Mouse (Mus musculus) frontal cortex, postnatal 10 days (tissue): ENCODE results near the gene Slc35a3.
"Not testable (repeated sequence)": the region's sequence is repeated elsewhere in the genome, so short reads cannot be mapped to it uniquely, and the experiment has no call there.

Experiments used
- DNase-seq, 2 experiments: peaks; one replicate each; pipeline ENCODE4 v3.0.0; 2022; ENCODE audit warnings: low spot score in 2 of 2, mixed read lengths in 1 of 2

Gene Slc35a3

DNA sequence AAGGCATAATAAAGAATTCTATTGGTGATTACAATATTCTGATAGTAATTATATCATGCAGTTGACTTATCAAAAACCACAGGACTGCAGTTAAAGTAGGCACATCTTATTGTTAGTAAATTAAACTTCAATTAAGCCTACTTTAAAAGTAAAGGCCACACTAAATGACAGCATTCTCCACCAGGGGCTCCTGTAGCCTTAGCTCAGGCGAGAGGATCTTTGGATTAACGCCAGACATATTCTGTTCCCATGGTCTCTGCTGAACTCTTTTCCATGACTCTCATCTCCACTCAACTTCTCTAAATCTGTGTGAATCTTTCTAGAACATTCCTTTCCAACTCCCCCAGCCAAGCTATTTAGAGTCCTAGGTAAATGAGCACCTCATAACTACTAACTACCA is 13.8 kb downstream of the Slc35a3 start:
- no peak for DNase-seq

DNA sequence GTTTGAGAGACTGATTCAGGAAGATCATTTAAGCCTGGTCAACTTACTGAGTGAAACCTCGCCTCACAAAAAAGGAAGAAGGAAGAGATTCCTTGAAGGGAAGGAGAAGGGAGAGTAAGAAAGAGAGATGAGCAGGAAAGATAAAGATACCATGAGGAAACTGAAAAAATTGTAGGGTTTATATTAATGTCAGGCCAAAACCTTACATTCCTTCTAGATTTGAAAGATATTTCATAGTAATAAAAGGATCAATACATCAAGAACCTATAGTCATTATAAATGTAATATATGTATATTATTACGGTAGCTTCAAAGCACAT is 17.0 kb downstream of the Slc35a3 start:
- DNase-seq, result no peak

DNA sequence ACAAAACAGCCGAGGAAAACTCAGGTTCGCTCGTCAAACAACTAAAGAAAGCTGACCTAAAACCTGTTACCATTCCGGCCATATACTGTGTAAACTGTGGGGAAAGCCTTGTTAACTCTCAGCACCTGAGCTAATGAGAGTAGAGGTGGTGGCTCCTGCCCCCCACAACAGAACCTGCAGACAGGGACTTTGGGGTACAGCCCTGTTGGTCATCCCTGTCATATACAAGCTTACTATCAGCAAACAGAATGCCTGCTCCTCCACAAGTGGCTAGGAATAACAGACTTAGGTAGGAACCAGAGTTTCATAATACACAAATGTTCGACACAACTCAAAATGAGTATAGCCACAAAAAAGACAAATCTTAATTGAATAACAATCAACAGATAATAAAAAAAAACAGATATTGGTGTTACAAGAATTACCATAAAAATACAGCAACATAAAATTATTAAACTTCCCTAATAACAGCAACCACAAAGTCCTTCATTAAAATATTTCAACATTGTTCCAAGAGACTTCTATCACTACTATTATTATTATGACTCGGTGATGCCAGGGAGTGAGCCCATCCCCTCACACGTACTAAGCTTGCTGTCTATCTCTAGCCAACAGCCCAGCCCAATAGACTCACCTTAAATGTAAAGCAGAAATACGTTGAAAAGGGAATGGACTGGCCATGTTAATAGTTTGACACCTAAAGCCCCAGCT is 17.5 kb downstream of the Slc35a3 start:
- DNase-seq, result no peak

DNA sequence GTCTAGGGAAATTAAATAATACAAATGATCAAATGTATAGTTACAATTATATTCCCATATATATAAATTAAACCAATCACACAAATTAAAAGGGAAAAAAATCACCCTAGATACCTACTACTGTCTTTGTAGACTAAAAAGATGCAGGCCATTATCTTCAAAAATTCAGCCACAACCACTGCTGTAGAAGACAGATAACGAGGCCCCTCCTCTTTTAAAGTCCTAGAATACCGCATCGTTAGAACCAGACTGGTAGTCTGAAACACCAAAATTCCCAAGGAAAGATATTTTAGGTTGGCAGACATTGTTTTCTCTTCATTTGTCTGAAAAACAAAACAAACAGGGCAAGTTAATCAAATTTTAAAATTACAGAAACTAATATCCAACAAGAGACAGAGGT is 18.3 kb downstream of the Slc35a3 start:
- DNase-seq, result no peak

DNA sequence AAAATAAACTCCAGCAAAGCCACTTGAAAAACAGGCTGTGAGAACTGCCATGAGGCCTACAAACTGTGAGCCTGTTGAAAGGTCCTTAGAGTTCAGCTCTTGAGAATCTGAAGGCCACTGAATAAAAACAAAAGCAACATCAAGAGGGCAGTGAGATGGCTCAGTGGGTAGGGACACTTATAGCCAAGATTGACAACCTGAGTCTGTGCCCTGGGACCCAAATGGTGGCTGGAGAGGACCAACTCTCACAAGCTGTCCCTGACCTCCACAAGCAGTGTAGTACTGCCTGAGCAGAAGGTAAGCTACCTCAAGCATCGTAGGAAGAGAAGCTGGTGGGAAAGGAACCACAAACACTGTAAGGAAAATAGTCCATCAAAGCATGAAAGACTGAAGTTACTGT is 31.5 kb downstream of the Slc35a3 start, which contains the start of gene Gm43191:
Gm43191 (minus strand) TSS at position 101 of the 400 bp plus-strand sequence.
- no peak for DNase-seq

DNA sequence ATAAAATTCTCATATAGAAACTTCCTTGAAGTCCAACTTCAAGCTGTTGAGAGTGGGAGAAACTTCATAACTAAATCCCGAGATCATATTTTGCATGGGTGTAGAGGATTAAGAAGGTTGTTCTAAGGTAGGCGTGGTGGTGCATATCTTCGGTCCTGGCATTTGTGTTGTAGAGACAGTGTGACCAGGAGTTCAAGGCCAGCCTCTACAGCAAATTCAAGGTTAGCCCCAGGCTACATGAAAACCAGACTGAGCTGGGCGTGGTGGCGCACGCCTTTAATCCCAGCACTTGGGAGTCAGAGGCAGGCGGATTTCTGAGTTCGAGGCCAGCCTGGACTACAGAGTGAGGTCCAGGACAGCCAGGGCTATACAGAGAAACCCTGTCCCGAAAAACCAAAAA is 48.4 kb downstream of the Slc35a3 start:
- DNase-seq, result not testable (repeated sequence)

DNA sequence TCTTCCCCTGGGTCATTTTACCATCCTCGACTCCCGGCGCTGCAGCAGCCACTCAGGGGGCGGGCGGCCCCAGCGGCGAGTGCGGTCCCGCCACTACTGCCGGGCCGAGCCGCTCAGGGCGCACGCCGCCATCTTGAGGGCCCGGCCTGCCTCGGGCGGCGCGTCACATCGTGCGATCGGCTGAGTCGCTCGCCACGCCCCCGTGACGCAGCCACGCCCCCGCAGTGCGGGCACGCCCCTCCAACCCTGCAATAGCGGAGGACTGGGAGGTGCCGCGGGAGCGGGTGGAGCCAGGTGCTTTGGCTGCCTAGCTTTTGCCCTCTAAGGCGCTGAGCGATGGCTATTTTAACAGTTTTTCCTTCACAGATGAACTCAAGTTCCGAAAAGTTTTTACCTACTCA is 50.2 kb downstream of the Slc35a3 start, which contains the start of gene Mfsd14a:
Mfsd14a (minus strand) TSS at position 215 of the 401 bp plus-strand sequence.
- DNase-seq, result peak; percentile 92 to 98

DNA sequence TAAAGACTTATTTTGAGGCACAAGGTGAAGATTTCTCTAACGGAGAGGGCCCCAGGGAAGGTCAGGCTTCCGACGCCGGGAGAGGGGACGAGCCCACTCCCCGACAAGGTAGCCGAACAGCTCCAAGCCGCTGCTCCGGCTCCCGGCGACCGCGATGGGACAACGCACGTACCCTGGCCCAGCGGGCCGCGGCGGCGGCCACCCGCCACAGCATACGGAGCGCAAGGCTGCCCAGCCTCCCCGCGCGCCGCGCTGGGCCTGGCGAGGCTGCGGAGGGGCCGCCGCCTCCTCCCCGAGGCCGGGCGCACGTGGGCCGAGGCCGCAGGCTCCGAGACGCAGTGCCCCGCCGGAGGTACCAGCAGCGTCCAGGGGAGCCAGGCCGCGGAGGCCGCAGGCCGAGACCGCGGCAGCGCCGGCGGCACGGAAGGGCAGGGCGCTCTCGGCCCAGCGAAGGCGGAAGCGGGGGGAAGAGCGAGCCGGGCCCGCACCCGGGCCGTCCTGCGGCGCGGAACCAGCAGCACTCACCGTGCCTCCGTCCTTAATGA is 50.7 kb downstream of the Slc35a3 start:
- no peak for DNase-seq

DNA sequence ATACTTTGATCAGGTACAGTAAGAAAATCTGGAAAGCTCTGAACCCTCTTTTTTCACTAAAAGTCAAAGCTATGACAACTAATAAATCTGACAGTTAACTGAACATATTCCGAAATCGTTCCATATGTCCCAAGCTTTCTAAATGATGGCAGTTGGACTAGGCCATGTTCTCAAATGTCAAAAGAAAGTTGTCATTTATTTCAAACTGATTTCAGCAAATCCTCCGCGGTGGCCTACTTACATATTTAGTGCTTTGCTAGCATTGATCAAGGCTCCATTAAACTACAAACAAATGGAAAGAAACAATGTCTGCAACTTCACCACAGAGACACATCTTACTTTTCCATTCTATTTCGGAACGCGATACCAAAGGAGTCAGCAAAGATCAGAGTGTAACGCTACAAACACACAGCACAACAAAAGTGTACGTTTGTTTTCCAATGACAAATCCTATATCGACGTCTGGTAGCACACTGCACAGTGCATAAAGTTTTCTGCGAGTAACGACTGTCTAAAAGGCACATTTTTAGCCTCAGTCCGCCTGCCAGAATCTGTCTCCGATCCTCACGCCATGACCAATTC is 51.3 kb downstream of the Slc35a3 start:
- no peak for DNase-seq

DNA sequence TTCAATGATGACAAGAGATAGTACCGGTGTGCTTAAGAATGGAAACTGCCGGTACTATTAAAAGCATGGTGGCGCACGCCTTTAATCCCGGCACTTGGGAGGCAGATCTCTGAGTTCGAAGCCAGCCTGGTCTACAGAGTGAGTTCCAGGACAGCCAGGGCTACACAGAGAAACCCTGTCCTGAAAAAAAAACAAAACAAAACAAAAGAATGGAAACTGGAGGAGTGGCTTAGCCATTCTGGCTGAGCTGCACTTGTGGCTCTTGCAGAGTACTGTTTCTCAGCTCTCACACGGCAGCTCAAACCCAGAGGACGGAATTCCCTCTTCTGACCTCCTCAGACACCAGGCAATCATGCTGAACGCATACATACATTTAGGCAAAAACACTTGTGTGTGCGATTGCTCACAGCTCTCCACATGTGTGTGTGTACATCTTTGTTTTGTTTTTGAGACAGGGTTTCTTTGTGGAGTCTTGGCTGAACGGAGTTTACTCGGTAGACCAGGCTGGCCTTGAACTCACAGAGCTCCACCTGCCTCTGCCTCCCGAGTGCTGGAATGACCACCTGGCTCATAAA is 52.7 kb downstream of the Slc35a3 start:
- no peak for DNase-seq

DNA sequence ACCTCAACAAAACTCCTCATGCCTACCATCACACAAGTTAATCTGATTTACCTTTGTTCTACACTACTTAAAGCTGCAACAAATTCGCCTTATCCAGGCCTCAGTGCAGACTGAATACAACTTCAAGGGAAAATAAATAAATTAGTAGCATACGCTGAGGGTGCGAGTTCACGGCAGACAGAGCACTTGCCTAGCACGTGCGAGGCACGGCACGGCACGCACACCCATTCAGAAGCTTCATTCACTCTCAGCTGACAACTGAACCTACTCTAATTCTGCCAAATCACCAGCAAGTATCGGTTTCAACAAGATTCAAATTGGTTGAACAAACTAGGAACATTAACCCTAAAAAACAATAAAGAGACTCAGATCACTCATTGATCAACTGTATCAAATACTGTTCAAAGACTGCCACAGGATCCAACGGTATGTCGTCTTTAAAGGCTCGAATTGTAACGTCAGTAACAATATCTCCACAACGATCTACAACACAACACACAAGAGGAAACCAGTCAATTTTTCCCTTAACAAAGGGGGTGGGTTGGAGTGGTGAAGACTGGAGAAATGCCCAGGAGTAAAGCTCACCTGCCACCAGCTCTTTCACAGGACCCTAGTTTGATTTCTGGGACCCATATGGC is 53.6 kb downstream of the Slc35a3 start:
- no peak for DNase-seq

DNA sequence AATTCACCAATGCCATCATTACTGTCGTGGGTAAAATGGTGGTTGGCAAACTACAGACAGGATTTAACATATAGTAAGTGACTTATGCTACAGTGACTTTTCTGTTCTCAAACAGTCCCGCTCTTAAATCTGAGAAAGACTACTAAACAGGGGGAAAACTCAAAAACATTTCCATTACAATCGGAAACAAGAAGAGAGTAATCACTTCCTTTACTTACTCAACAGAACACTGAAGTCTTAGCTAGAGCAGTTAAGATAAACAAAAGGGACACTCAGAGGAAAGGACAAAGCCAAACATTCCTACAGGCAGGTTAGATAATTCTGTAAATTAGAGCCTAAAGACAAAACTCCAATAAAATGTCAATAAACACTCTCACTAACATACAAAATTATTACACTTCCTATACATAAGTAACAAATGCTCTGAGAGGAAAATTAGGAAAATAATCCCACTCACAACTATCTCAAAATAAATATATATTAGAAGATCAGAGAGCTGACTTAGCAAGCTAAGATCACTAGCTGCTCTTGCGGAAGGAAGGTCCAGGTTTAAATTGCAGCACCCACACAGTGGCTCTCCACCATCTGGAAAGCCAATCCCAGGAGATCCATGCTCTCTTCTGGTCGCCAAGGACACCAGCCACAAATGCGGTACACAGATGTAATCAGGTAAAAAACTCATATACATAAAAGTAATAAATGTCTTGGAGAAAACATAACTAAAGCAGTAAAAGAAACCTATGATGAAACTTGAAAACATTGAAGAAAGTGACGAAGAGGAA is 56.3 kb downstream of the Slc35a3 start:
- no peak for DNase-seq

DNA sequence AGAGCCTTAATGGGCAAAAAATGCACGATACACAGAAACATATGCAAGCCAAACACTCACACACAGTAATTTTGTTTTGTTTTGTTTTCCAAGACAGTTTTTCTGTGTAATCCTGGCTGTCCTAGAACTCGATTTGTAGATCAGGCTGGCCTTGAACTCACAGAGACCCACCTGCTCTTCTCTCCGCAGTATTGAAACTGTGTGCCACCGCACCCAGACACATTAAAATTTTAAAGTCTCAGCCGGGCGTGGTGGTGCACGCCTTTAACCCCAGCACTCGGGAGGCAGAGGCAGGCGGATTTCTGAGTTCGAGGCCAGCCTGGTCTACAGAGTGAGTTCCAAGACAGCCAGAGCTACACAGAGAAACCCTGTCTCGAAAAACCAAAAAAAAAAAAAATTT is 58.6 kb downstream of the Slc35a3 start:
- DNase-seq, result not testable (repeated sequence)

DNA sequence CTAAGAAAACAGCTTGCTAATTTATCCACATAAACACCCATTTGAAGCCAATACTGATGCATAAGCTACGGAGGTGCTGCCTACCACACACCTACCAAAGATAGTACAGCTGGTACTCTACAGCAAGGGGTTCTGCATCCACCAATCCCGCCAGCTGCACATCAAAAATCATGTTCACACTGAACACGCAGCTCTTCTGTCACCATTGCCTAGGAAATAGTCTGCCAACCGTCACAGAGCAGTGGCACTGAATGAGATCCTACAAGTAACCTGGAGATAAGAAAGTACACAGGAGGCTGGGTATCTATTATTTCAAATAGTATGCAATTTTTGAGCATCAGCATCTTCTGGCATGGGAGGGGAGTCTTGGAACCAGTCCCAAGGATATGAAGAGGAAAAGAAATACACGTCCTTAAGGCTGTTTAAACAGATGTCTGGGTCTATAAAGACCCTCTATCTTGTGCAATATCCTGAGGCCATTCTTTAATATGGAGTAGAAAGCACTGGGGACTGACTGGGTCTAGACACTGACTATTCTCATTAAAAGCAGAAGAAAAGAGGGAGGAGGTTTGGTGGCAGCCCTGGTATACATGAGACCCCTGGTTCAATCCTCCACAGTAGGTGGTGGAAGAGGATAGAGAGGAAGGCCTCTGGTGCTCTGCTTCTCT is 59.2 kb downstream of the Slc35a3 start:
- no peak for DNase-seq

DNA sequence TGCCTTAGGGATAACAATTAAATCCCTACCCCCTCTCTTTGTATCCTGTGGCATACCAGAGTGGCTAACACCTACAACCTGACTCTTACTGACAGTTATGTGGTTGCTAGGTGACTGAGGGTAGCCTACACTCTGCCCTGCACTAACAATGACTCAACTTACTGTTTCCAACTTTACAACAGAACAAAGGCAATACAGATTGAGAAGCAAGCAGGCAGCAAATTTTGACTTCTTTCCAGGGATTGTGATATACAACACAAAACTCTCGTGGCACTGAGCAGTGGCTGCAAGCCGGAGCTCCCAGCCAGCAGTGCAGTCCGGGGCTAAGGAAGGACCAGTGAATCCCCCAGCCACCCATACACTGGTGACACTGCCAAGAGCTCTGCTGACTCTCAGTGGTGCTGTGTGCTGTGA is 60.6 kb downstream of the Slc35a3 start:
- no peak for DNase-seq

DNA sequence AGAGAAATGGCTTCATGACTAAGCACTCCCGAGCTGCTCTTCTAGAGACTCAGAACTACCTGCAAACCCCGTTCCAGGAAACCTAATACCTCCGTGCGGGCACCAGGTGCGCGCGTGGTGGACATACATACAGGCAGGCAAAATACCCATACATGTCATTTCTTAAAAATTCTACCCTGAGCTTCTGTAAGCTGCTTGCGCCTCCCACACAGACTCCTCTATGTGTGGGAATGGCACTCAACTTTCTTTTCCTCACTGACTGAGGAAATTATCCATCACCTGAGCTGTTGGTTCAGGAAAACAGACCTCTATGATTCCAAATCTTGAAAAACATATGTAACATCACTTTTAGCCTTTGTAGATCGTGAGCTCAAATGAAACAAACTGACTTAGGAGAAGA is 61.9 kb downstream of the Slc35a3 start:
- no peak for DNase-seq

DNA sequence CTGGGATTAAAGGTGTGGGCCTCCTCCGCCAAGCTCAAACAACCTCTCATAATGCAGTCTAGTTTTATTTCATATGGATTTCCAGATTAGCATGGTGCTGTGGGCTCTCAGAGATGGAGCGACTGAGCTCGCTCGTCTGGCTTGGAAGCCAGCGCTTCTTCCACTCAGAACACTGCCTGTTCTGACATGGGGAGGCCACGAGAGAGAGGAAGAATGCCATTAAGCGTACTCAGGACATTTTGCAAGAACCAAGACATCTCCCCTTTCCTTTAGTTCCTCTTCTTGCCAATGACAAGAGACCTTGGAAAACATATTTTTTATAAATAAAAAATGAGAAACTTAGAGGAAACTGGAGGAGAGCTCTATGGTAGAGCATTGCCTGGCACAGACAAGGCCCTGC is 63.8 kb downstream of the Slc35a3 start:
- no peak for DNase-seq

DNA sequence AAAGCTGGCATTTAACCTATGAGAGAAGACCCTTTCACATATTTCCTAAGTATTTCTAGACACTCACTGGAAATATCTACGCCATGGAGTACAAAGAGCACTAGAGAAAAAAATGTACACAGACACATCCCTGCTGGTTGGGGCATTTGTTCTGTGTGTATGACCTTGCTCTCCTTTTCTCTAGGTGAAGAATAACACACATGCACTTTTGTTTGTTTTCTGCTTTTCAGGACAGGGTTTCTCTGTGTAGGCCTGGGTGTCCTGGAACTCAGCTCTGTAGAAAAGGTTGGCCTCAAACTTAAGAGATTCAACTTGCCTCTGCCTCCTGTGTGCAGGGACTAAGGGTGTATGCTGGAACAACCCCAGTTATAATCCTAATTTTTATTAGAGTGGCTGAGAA is 66.2 kb downstream of the Slc35a3 start:
- DNase-seq, result no peak

DNA sequence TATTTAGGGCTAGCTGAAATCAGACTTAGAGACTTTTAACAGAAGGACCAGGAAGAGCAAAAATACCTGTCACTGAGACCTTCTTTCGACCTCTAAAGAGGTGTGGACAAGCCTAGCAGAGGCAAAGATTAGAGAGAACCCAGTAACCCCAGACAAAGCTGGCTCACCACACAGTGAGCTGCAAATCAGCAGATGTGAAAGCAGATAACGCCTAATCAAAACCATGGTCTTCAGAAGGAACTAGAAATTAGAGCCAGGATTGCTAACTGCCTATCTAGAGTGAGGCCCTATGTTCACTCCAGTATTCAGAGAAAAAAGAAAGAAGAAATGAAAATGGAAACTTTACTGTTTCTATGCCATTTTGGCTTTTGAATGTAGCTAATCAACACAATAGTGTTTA is 70.3 kb downstream of the Slc35a3 start:
- DNase-seq, result no peak

DNA sequence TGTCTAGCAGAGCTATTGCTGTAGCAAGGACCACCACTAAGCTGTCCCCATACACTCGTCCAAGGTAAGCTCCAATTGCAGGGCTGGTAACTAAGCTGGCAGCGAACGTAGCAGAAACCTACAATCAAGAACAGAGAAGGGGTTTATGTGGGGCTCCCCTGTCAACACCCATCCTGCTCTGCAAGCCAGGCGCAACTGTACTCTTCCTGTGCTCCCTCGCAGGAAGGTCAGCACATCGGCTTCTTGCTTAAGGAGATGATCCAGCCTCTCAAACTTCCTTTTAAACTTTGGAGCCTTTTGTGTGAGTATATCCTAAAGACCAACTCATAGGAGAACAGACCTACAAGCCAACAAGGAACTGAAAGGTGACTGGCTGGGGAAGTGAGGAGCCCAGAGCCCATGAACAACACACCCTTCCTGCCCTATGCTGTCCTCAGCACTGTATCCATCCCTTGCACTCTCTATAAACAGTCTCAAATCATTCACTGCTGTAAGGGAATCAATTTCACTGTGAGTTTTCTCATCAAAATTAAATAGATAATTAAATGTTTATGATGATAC is 70.7 kb downstream of the Slc35a3 start:
- no peak for DNase-seq

DNA sequence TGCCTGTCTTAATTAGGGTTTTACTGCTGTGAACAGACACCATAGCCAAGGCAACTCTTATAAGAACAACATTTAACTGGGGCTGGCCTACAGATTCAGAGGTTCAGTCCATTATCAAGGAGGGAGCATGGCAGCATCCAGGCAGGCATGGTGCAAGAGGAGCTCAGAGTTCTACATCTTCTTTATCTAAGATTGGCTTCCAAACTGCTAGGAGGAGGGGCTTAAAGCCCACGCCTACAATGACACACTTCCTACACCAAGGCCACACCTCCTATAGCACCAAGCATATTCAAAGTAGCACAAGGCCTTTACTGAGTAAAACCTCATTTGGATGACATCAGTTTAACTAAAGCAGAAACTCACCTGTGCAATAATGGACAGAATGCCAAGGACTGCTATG is 72.6 kb downstream of the Slc35a3 start:
- no peak for DNase-seq
